Mouse (Mus musculus) embryonic facial prominence, embryonic 12.5 days (tissue): ENCODE results near the gene Cd300lf. TPM values are rescaled to one million over a fixed set of nuclear protein-coding genes. Genes with fewer than 3 reads are reported as not detected.

ENCODE experiments used
- ATAC-seq: fragments of 200-750 bp; cut with Nextera tagmentation; 2 replicates; pipeline ENCODE4 v1.8.0; 2017; ENCODE audit not compliant: insufficient number of reproducible peaks, insufficient read depth, low FRiP score, low TSS enrichment
- H3K27ac ChIP-seq: fragments of 300-500 bp; sonication (generic); 2 replicates; pipeline ENCODE4 v1.5.1; 2016; ENCODE audit warnings: mild to moderate bottlenecking
- H3K27me3 ChIP-seq: fragments of 300-500 bp; sonication (generic); 2 replicates; pipeline ENCODE4 v1.6.1; 2016; ENCODE audit warnings: mild to moderate bottlenecking, moderate library complexity
- H3K36me3 ChIP-seq: fragments of 300-500 bp; sonication (generic); 2 replicates; pipeline ENCODE4 v1.6.1; 2016; ENCODE audit warnings: mild to moderate bottlenecking
- H3K4me1 ChIP-seq: fragments of 300-500 bp; sonication (generic); 2 replicates; pipeline ENCODE4 v1.6.1; 2016
- H3K4me2 ChIP-seq: fragments of 300-500 bp; sonication (generic); replicated peaks from 2 replicates; pipeline ENCODE4 v1.6.1; 2016; ENCODE audit warnings: mild to moderate bottlenecking, moderate library complexity
- H3K4me3 ChIP-seq: fragments of 300-500 bp; sonication (generic); 2 replicates; pipeline ENCODE4 v1.5.1; 2016; ENCODE audit warnings: mild to moderate bottlenecking
- H3K9ac ChIP-seq: fragments of 300-500 bp; sonication (generic); 2 replicates; pipeline ENCODE4 v1.6.1; 2016; ENCODE audit warnings: mild to moderate bottlenecking, moderate library complexity
- H3K9me3 ChIP-seq: fragments of 300-500 bp; sonication (generic); 2 replicates; pipeline ENCODE4 v1.6.1; 2016; ENCODE audit warnings: mild to moderate bottlenecking, moderate library complexity
- WGBS: fragments of 180-500 bp; shearing (Covaris S2); methylation state at CpG from one replicate; pipeline ENCODE4 v1.1.7; 2016; 5-methylcytosine and 5-hydroxymethylcytosine counted together
- polyA plus RNA-seq: library from polyadenylated mRNA; unstranded; fragments of >200 nt; fragmentation: Nextera tagmentation; extraction: Ambion mirVana; gene quantifications from 2 replicates; pipeline ENCODE4 v1.2.1, GENCODE M21; 2016

Cd300lf gene
- polyA plus RNA-seq, 1 experiment from 2014 or later = 0.28 TPM

- Histone ChIP-seq H3K4me1 (no peaks in the 10 kb centered on the region), H3K9me3 (no peaks in the 10 kb centered on the region), H3K9ac (no peak overlapping the region), H3K36me3 (no peaks in the 10 kb centered on the region), H3K27me3 (no peaks in the 10 kb centered on the region), H3K4me3 (no peak overlapping the region), H3K4me2 (no peak overlapping the region), H3K27ac (no peak overlapping the region)
- ATAC-seq = no peak
- WGBS = 88% methylated on average over 13 of the region's 13 CpGs
These were observed 4.2 kb downstream of the Cd300lf start for GRCm38 (mm10) chr11:115129508-115130126.

- H3K36me3 ChIP-seq = no peaks in the 10 kb centered on the region
- no peaks in the 10 kb centered on the region for H3K27me3 ChIP-seq
- H3K4me2 ChIP-seq = no peak overlapping the region
- H3K9me3 ChIP-seq = no peaks in the 10 kb centered on the region
- H3K9ac ChIP-seq = no peak overlapping the region
- ATAC-seq = no peak
- 69% methylated on average over 4 of the region's 4 CpGs for WGBS
- no peak overlapping the region for H3K27ac ChIP-seq
- no peak overlapping the region for H3K4me3 ChIP-seq
- no peaks in the 10 kb centered on the region for H3K4me1 ChIP-seq
These were observed 5.3 kb downstream of the Cd300lf start for GRCm38 (mm10) chr11:115128483-115128882.

GRCm38 (mm10) chr11:115119409-115119808 is 14.4 kb downstream of the Cd300lf start:
- H3K4me2 ChIP-seq = no peak overlapping the region
- no peak overlapping the region for H3K27ac ChIP-seq
- WGBS = 70% methylated on average over 9 of the region's 9 CpGs
- no peaks in the 10 kb centered on the region for H3K4me1 ChIP-seq
- H3K4me3 ChIP-seq = no peak overlapping the region
- H3K9me3 ChIP-seq = no peaks in the 10 kb centered on the region
- H3K9ac ChIP-seq = no peak overlapping the region
- ATAC-seq = no peak
- H3K36me3 ChIP-seq = no peaks in the 10 kb centered on the region
- no peaks in the 10 kb centered on the region for H3K27me3 ChIP-seq

- Histone ChIP-seq H3K4me2 (no peak overlapping the region), H3K27me3 (no peaks in the 10 kb centered on the region), H3K36me3 (no peaks in the 10 kb centered on the region), H3K4me3 (no peak overlapping the region), H3K9me3 (no peaks in the 10 kb centered on the region), H3K27ac (0 out of 2 replicates have a peak overlapping the region, but pooled peaks have one; percentile 41), H3K9ac (no peak overlapping the region), H3K4me1 (peaks cover 10% of the 10 kb centered on the region)
- WGBS = 23% methylated on average over 3 of the region's 3 CpGs
- ATAC-seq = no peak
These were observed 21.6 kb downstream of the Cd300lf start for GRCm38 (mm10) chr11:115112196-115112595.

- no peaks in the 10 kb centered on the region for H3K9me3 ChIP-seq
- WGBS = 69% methylated on average over 4 of the region's 5 CpGs
- H3K27me3 ChIP-seq = no peaks in the 10 kb centered on the region
- H3K36me3 ChIP-seq = no peaks in the 10 kb centered on the region
- H3K4me3 ChIP-seq = no peak overlapping the region
- no peak overlapping the region for H3K27ac ChIP-seq
- no peak for ATAC-seq
- H3K4me1 ChIP-seq = peaks cover 10% of the 10 kb centered on the region
- H3K4me2 ChIP-seq = no peak overlapping the region
- H3K9ac ChIP-seq = no peak overlapping the region
These were observed 23.5 kb downstream of the Cd300lf start for GRCm38 (mm10) chr11:115110271-115110670.

- Histone ChIP-seq H3K4me2 (no peak overlapping the region), H3K36me3 (no peaks in the 10 kb centered on the region), H3K9me3 (no peaks in the 10 kb centered on the region), H3K4me3 (no peak overlapping the region), H3K27ac (no peak overlapping the region), H3K4me1 (peaks cover 15% of the 10 kb centered on the region), H3K27me3 (no peaks in the 10 kb centered on the region), H3K9ac (no peak overlapping the region)
- WGBS = 82% methylated on average over 8 of the region's 8 CpGs
- ATAC-seq = no peak
These were observed 25.6 kb downstream of the Cd300lf start for GRCm38 (mm10) chr11:115108176-115108575.

- 48% methylated on average over 4 of the region's 4 CpGs for WGBS
- no peak overlapping the region for H3K27ac ChIP-seq
- H3K9ac ChIP-seq = no peak overlapping the region
- no peak overlapping the region for H3K4me2 ChIP-seq
- no peaks in the 10 kb centered on the region for H3K36me3 ChIP-seq
- no peaks in the 10 kb centered on the region for H3K9me3 ChIP-seq
- ATAC-seq = no peak
- no peaks in the 10 kb centered on the region for H3K27me3 ChIP-seq
- H3K4me1 ChIP-seq = peaks cover 15% of the 10 kb centered on the region
- no peak overlapping the region for H3K4me3 ChIP-seq
These were observed 26.3 kb downstream of the Cd300lf start for GRCm38 (mm10) chr11:115107403-115107916.

GRCm38 (mm10) chr11:115106638-115107037 is 27.2 kb downstream of the Cd300lf start:
- H3K36me3 ChIP-seq = no peaks in the 10 kb centered on the region
- H3K4me1 ChIP-seq = peaks cover 11% of the 10 kb centered on the region
- no peak for ATAC-seq
- H3K4me2 ChIP-seq = no peak overlapping the region
- H3K27me3 ChIP-seq = no peaks in the 10 kb centered on the region
- WGBS = 93% methylated on average over 2 of the region's 2 CpGs
- no peak overlapping the region for H3K27ac ChIP-seq
- H3K9ac ChIP-seq = no peak overlapping the region
- no peak overlapping the region for H3K4me3 ChIP-seq
- no peaks in the 10 kb centered on the region for H3K9me3 ChIP-seq

- WGBS = 53% methylated on average over 8 of the region's 8 CpGs
- Histone ChIP-seq H3K27me3 (no peaks in the 10 kb centered on the region), H3K4me1 (peaks cover 21% of the 10 kb centered on the region), H3K4me2 (no peak overlapping the region), H3K27ac (no peak overlapping the region), H3K4me3 (no peak overlapping the region), H3K36me3 (no peaks in the 10 kb centered on the region), H3K9me3 (no peaks in the 10 kb centered on the region), H3K9ac (no peak overlapping the region)
- no peak for ATAC-seq
These were observed 28.8 kb downstream of the Cd300lf start for GRCm38 (mm10) chr11:115104769-115105563.

GRCm38 (mm10) chr11:115103470-115104413 is 30.1 kb downstream of the Cd300lf start:
- no peak for ATAC-seq
- Histone ChIP-seq H3K27me3 (no peaks in the 10 kb centered on the region), H3K4me1 (peaks cover 32% of the 10 kb centered on the region), H3K4me2 (no peak overlapping the region), H3K9ac (no peak overlapping the region), H3K9me3 (no peaks in the 10 kb centered on the region), H3K4me3 (no peak overlapping the region), H3K36me3 (no peaks in the 10 kb centered on the region), H3K27ac (no peak overlapping the region)
- 59% methylated on average over 25 of the region's 25 CpGs for WGBS

GRCm38 (mm10) chr11:115102116-115102515 is 31.7 kb downstream of the Cd300lf start:
- H3K4me3 ChIP-seq = no peak overlapping the region
- H3K27me3 ChIP-seq = no peaks in the 10 kb centered on the region
- ATAC-seq = no peak
- no peak overlapping the region for H3K27ac ChIP-seq
- no peak overlapping the region for H3K4me2 ChIP-seq
- 90% methylated on average over 9 of the region's 9 CpGs for WGBS
- peaks cover 32% of the 10 kb centered on the region for H3K4me1 ChIP-seq
- no peaks in the 10 kb centered on the region for H3K9me3 ChIP-seq
- no peak overlapping the region for H3K9ac ChIP-seq
- no peaks in the 10 kb centered on the region for H3K36me3 ChIP-seq
